Mouse (Mus musculus) ES-Bruce4 (cell line): ENCODE measurements around the gene Hoxa13. TPM values are rescaled to one million over a fixed set of nuclear protein-coding genes. Genes with fewer than 3 reads are reported as not detected.
A peak's percentile ranks its signal among the peaks of the same experiment; 100 is the strongest.

ENCODE experiments used
- H3K27ac ChIP-seq: 2 replicates; pipeline ENCODE4 v1.5.1; 2012; ENCODE audit warnings: low read length, inconsistent platforms; ENCODE audit not compliant: insufficient read depth
- H3K27me3 ChIP-seq: 2 replicates; pipeline ENCODE4 v1.6.1; 2012; ENCODE audit warnings: mild to moderate bottlenecking, low read length, inconsistent platforms; ENCODE audit not compliant: control insufficient read depth, poor library complexity, insufficient read depth, severe bottlenecking
- H3K36me3 ChIP-seq: 2 replicates; pipeline ENCODE4 v1.6.1; 2012; ENCODE audit warnings: inconsistent platforms, mild to moderate bottlenecking, low read length, moderate library complexity; ENCODE audit not compliant: control insufficient read depth, poor library complexity, insufficient read depth, severe bottlenecking
- H3K4me1 ChIP-seq: one replicate; pipeline ENCODE4 v1.8.1; 2011; ENCODE audit warnings: low read length; ENCODE audit not compliant: control insufficient read depth, insufficient read depth
- H3K4me3 ChIP-seq: 2 replicates; pipeline ENCODE4 v1.5.1; 2011; ENCODE audit warnings: low read depth, mild to moderate bottlenecking, low read length
- H3K9ac ChIP-seq: 2 replicates; pipeline ENCODE4 v1.6.1; 2012; ENCODE audit warnings: low read depth, mild to moderate bottlenecking, inconsistent platforms; ENCODE audit not compliant: poor library complexity, severe bottlenecking
- H3K9me3 ChIP-seq: replicated peaks from 2 replicates; pipeline ENCODE4 v1.6.1; 2012; ENCODE audit warnings: mild to moderate bottlenecking, low read length, inconsistent platforms; ENCODE audit not compliant: control insufficient read depth, poor library complexity, insufficient read depth, severe bottlenecking
- CTCF ChIP-seq: IDR thresholded peaks from one replicate; pipeline ENCODE4 v1.8.1; 2011; ENCODE audit warnings: low read depth, low read length
- EP300 ChIP-seq: IDR thresholded peaks from 2 replicates; pipeline ENCODE4 v1.6.1; 2011; ENCODE audit warnings: low read depth, low read length; ENCODE audit not compliant: insufficient read depth
- POLR2A ChIP-seq: IDR thresholded peaks from one replicate; pipeline ENCODE4 v1.8.1; 2011; ENCODE audit warnings: low read length; ENCODE audit not compliant: insufficient read depth
- polyA plus RNA-seq: library from polyadenylated mRNA; stranded (reverse); fragments of >200 nt; gene quantifications from 2 replicates; pipeline ENCODE4 v1.2.4, GENCODE M21; 2011; ENCODE audit warnings: low read depth; ENCODE audit not compliant: missing spikeins, insufficient read depth, insufficient read length

Hoxa13 gene
- polyA plus RNA-seq, 1 experiment = 0.25 TPM

GRCm38 (mm10) chr6:52236806-52237205 is 23.9 kb downstream of the Hoxa13 start:
- H3K4me1 ChIP-seq = no peaks in the 10 kb centered on the region
- TF ChIP-seq EP300 (no peak), POLR2A (no peak), CTCF (no peak)
- H3K27me3 ChIP-seq = peaks cover 66% of the 10 kb centered on the region
- H3K27ac ChIP-seq = no peak overlapping the region
- no peak overlapping the region for H3K9ac ChIP-seq
- H3K9me3 ChIP-seq = no peaks in the 10 kb centered on the region
- H3K4me3 ChIP-seq = no peak overlapping the region
- no peaks in the 10 kb centered on the region for H3K36me3 ChIP-seq

- no peak for TF ChIP-seq POLR2A
- TF ChIP-seq EP300 = no peak
- no peak for TF ChIP-seq CTCF
- Histone ChIP-seq H3K27ac (no peak overlapping the region), H3K9me3 (no peaks in the 10 kb centered on the region), H3K36me3 (no peaks in the 10 kb centered on the region), H3K9ac (no peak overlapping the region), H3K4me1 (no peaks in the 10 kb centered on the region), H3K4me3 (no peak overlapping the region), H3K27me3 (peaks cover 64% of the 10 kb centered on the region)
These were observed 24.8 kb downstream of the Hoxa13 start for GRCm38 (mm10) chr6:52235866-52236265.

- no peaks in the 10 kb centered on the region for H3K4me1 ChIP-seq
- no peak overlapping the region for H3K4me3 ChIP-seq
- no peak overlapping the region for H3K27ac ChIP-seq
- no peaks in the 10 kb centered on the region for H3K9me3 ChIP-seq
- no peak for TF ChIP-seq EP300
- TF ChIP-seq CTCF = no peak
- TF ChIP-seq POLR2A = no peak
- no peaks in the 10 kb centered on the region for H3K36me3 ChIP-seq
- H3K27me3 ChIP-seq = peaks cover 69% of the 10 kb centered on the region
- H3K9ac ChIP-seq = no peak overlapping the region
These were observed 25.4 kb downstream of the Hoxa13 start for GRCm38 (mm10) chr6:52235267-52235666.

- Histone ChIP-seq H3K4me3 (peak overlapping the region; percentile 12), H3K27me3 (peaks cover 68% of the 10 kb centered on the region), H3K27ac (no peak overlapping the region), H3K4me1 (no peaks in the 10 kb centered on the region), H3K9me3 (no peaks in the 10 kb centered on the region), H3K36me3 (no peaks in the 10 kb centered on the region), H3K9ac (peak overlapping the region; percentile 8; the same call in 1 of the 2 replicates)
- no peak for TF ChIP-seq CTCF
- TF ChIP-seq EP300 = no peak
- no peak for TF ChIP-seq POLR2A
These were observed 26.1 kb downstream of the Hoxa13 start for GRCm38 (mm10) chr6:52234428-52235140.

GRCm38 (mm10) chr6:52233546-52234427 is 26.9 kb downstream of the Hoxa13 start:
- H3K9me3 ChIP-seq = no peaks in the 10 kb centered on the region
- H3K4me3 ChIP-seq = peak overlapping the region; percentile 9
- no peaks in the 10 kb centered on the region for H3K4me1 ChIP-seq
- no peaks in the 10 kb centered on the region for H3K36me3 ChIP-seq
- peaks cover 68% of the 10 kb centered on the region for H3K27me3 ChIP-seq
- no peak overlapping the region for H3K27ac ChIP-seq
- H3K9ac ChIP-seq = peak overlapping the region; percentile 8; the same call in 1 of the 2 replicates
- TF ChIP-seq POLR2A = no peak
- no peak for TF ChIP-seq EP300
- no peak for TF ChIP-seq CTCF
